Comparison of ENCODE assay signal across 33 mouse cellular contexts in genomic region chr13:44295621-44296020, GRCm38 (mm10).
A peak's percentile ranks its signal among the peaks of the same experiment; 100 is the strongest.
DNase-seq lines count a peak whose midpoint lies in the region; ATAC-seq and TF ChIP-seq lines count a peak whose summit lies in the region.
"Had no signal": no experiment of that assay in that cellular context is flagged by ENCODE, and none has a peak within 500 bp of the region (broad histone marks: within the 10 kb centered on the region; RNA-seq: fewer than 3 reads in every experiment).

No protein-coding gene starts in this region.

- no peak overlapping the region for H3K4me3 ChIP-seq in kidney, embryonic 15.5 days (replicated peaks)
- H3K4me3 ChIP-seq in kidney, embryonic 16.5 days (ENCODE audit: low read length) = no peak overlapping the region
- H3K4me3 ChIP-seq in limb, embryonic 14.5 days (replicated peaks; ENCODE audit: low read length) = no peak overlapping the region
- no peak overlapping the region for H3K4me3 ChIP-seq in limb, embryonic 10.5 days
- no peak overlapping the region for H3K4me3 ChIP-seq in embryonic facial prominence, embryonic 14.5 days (ENCODE audit: low read depth, low read length)
- H3K4me3 ChIP-seq: embryonic facial prominence, embryonic 13.5 days; forebrain, embryonic 12.5 days; hindbrain, embryonic 10.5 days; hindbrain, embryonic 15.5 days; layer of hippocampus, adult 2 months; left cerebral cortex, adult 2 months; limb, embryonic 13.5 days; liver, embryonic 12.5 days; neural tube, embryonic 15.5 days had no signal

- H3K9ac ChIP-seq in kidney, embryonic 15.5 days = no peak overlapping the region
- no peak overlapping the region for H3K9ac ChIP-seq in kidney, embryonic 16.5 days (replicated peaks; ENCODE audit: low read length)
- H3K9ac ChIP-seq in limb, embryonic 14.5 days (ENCODE audit: low read depth, low read length, severe bottlenecking) = no peak overlapping the region
- H3K9ac ChIP-seq in embryonic facial prominence, embryonic 14.5 days (ENCODE audit: low read depth, low read length) = no peak overlapping the region
- H3K9ac ChIP-seq: embryonic facial prominence, embryonic 13.5 days; forebrain, embryonic 12.5 days; forebrain, postnatal 0 days; hindbrain, embryonic 15.5 days; limb, embryonic 13.5 days; liver, embryonic 12.5 days; liver, postnatal 0 days; neural tube, embryonic 15.5 days had no signal

- peaks cover 13% of the 10 kb centered on the region; the same call in 1 of the 2 replicates for H3K4me1 ChIP-seq in kidney, embryonic 15.5 days
- no peaks in the 10 kb centered on the region for H3K4me1 ChIP-seq in kidney, embryonic 16.5 days (ENCODE audit: insufficient read depth, low read length)
- H3K4me1 ChIP-seq in limb, embryonic 14.5 days (ENCODE audit: control insufficient read depth, insufficient read depth, low read length) = peaks cover 12% of the 10 kb centered on the region
- no peaks in the 10 kb centered on the region for H3K4me1 ChIP-seq in limb, embryonic 10.5 days
- peaks cover 21% of the 10 kb centered on the region for H3K4me1 ChIP-seq in embryonic facial prominence, embryonic 14.5 days (ENCODE audit: control insufficient read depth, insufficient read depth, low read length)
- H3K4me1 ChIP-seq: forebrain, embryonic 12.5 days; hindbrain, embryonic 15.5 days had no signal

- 0 out of 2 replicates have a peak, but pooled peaks cover 2% of the 10 kb centered on the region for H3K9me3 ChIP-seq in kidney, embryonic 15.5 days (replicated peaks)
- peaks cover 2% of the 10 kb centered on the region; the same call in 1 of the 2 replicates for H3K9me3 ChIP-seq in kidney, embryonic 16.5 days (ENCODE audit: low read length)
- 0 out of 2 replicates have a peak, but pooled peaks cover 2% of the 10 kb centered on the region for H3K9me3 ChIP-seq in limb, embryonic 14.5 days (ENCODE audit: control insufficient read depth, low read length)
- 0 out of 2 replicates have a peak, but pooled peaks cover 1% of the 10 kb centered on the region for H3K9me3 ChIP-seq in limb, embryonic 10.5 days (replicated peaks)
- peaks cover 7% of the 10 kb centered on the region; the same call in 1 of the 2 replicates for H3K9me3 ChIP-seq in embryonic facial prominence, embryonic 14.5 days (ENCODE audit: control insufficient read depth, low read length)
- H3K9me3 ChIP-seq: hindbrain, embryonic 15.5 days; liver, embryonic 12.5 days; neural tube, embryonic 15.5 days had no signal

- no peaks in the 10 kb centered on the region for H3K36me3 ChIP-seq in kidney, embryonic 15.5 days
- H3K36me3 ChIP-seq in kidney, embryonic 16.5 days (ENCODE audit: insufficient read depth, low read length) = no peaks in the 10 kb centered on the region
- H3K36me3 ChIP-seq in limb, embryonic 14.5 days (ENCODE audit: control insufficient read depth, insufficient read depth, low read length) = no peaks in the 10 kb centered on the region
- no peaks in the 10 kb centered on the region for H3K36me3 ChIP-seq in limb, embryonic 10.5 days
- H3K36me3 ChIP-seq in embryonic facial prominence, embryonic 14.5 days (ENCODE audit: control insufficient read depth, insufficient read depth, low read length) = no peaks in the 10 kb centered on the region
- H3K36me3 ChIP-seq: embryonic facial prominence, embryonic 13.5 days; forebrain, embryonic 12.5 days; G1E; hindbrain, embryonic 10.5 days; hindbrain, embryonic 15.5 days; limb, embryonic 13.5 days; liver, embryonic 12.5 days; neural tube, embryonic 15.5 days had no signal

- ATAC-seq in kidney, embryonic 15.5 days (replicated peaks; ENCODE audit: low FRiP score) = no peak
- no peak for ATAC-seq in kidney, embryonic 16.5 days (ENCODE audit: low FRiP score, low TSS enrichment)
- ATAC-seq in limb, embryonic 14.5 days (ENCODE audit: low FRiP score, low read depth) = no peak
- ATAC-seq in embryonic facial prominence, embryonic 14.5 days (ENCODE audit: low read depth) = peak; percentile 26; the same call in 1 of the 2 replicates
- ATAC-seq: forebrain, postnatal 0 days; inflammation-experienced regulatory T-cells, adult 6 months; liver, embryonic 12.5 days; liver, postnatal 0 days; lung, postnatal 0 days had no signal

- TF ChIP-seq POLR2A in limb, embryonic 14.5 days (IDR thresholded peaks at IDR 0.05; ENCODE audit: borderline replicate concordance, extremely low read depth, insufficient read depth, insufficient read length) = no peak

- no peaks in the 10 kb centered on the region for H3K27me3 ChIP-seq in kidney, embryonic 15.5 days
- no peaks in the 10 kb centered on the region for H3K27me3 ChIP-seq in kidney, embryonic 16.5 days (ENCODE audit: insufficient read depth, low read length)
- H3K27me3 ChIP-seq in limb, embryonic 14.5 days (ENCODE audit: control insufficient read depth, insufficient read depth, low read length) = no peaks in the 10 kb centered on the region
- no peaks in the 10 kb centered on the region for H3K27me3 ChIP-seq in limb, embryonic 10.5 days (ENCODE audit: low read depth, poor library complexity, severe bottlenecking)
- H3K27me3 ChIP-seq in embryonic facial prominence, embryonic 14.5 days (replicated peaks; ENCODE audit: control insufficient read depth, insufficient read depth, low read length) = no peaks in the 10 kb centered on the region
- H3K27me3 ChIP-seq: embryonic facial prominence, embryonic 13.5 days; forebrain, embryonic 12.5 days; hindbrain, embryonic 15.5 days; limb, embryonic 13.5 days; liver, embryonic 12.5 days; neural tube, embryonic 15.5 days had no signal

- DNase-seq in embryo, embryonic 11 days = peak; percentile 24
- DNase-seq in embryo, embryonic 9.5 days (ENCODE audit: extremely low spot score) = no peak
- DNase-seq in limb, embryonic 14.5 days (ENCODE audit: low spot score) = peak; percentile 31
- no peak for DNase-seq in limb, embryonic 10.5 days (ENCODE audit: low spot score)
- peak; percentile 78 for DNase-seq in embryonic facial prominence, embryonic 14.5 days (ENCODE audit: low spot score)
- no peak for DNase-seq in urinary bladder, postnatal 14 days (ENCODE audit: low spot score)
- DNase-seq: adrenal gland, adult 8-10 months; cerebellum, adult 8-10 months; cerebellum, postnatal 36 days; forebrain, postnatal 0 days; heart, postnatal 14 days; kidney, adult 11 months; liver, postnatal 0 days; midbrain, embryonic 14.5 days; right cerebral cortex, adult 18-20 months; spleen, adult 18-20 months; thymus, adult 18-20 months; thymus, postnatal 25 days had no signal

- no peak overlapping the region for H3K4me2 ChIP-seq in kidney, embryonic 15.5 days
- no peak overlapping the region for H3K4me2 ChIP-seq in kidney, embryonic 16.5 days (replicated peaks; ENCODE audit: low read depth, low read length)
- no peak overlapping the region for H3K4me2 ChIP-seq in limb, embryonic 14.5 days (replicated peaks; ENCODE audit: low read depth, low read length, severe bottlenecking)
- no peak overlapping the region for H3K4me2 ChIP-seq in embryonic facial prominence, embryonic 14.5 days (ENCODE audit: low read depth, low read length)
- H3K4me2 ChIP-seq: embryonic facial prominence, embryonic 13.5 days; forebrain, embryonic 12.5 days; hindbrain, embryonic 15.5 days; limb, embryonic 13.5 days; liver, embryonic 12.5 days; neural tube, embryonic 15.5 days had no signal

- peak overlapping the region; percentile 1; the same call in 1 of the 2 replicates for H3K27ac ChIP-seq in kidney, embryonic 15.5 days
- no peak overlapping the region for H3K27ac ChIP-seq in kidney, embryonic 16.5 days (ENCODE audit: low read length)
- no peak overlapping the region for H3K27ac ChIP-seq in limb, embryonic 14.5 days (replicated peaks; ENCODE audit: low read depth, low read length)
- no peak overlapping the region for H3K27ac ChIP-seq in limb, embryonic 10.5 days
- no peak overlapping the region for H3K27ac ChIP-seq in embryonic facial prominence, embryonic 14.5 days (replicated peaks; ENCODE audit: low read depth, low read length)
- H3K27ac ChIP-seq: embryonic facial prominence, embryonic 13.5 days; forebrain, embryonic 12.5 days; hindbrain, embryonic 15.5 days; layer of hippocampus, adult 2 months; left cerebral cortex, adult 2 months; limb, embryonic 13.5 days; liver, embryonic 12.5 days; macrophage; neural tube, embryonic 15.5 days had no signal

- WGBS in kidney, embryonic 15.5 days = 42% methylated on average over 10 of the region's 10 CpGs
- WGBS in kidney, embryonic 16.5 days = 34% methylated on average over 10 of the region's 10 CpGs
- WGBS in limb, embryonic 14.5 days = 60% methylated on average over 10 of the region's 10 CpGs
- WGBS in limb, embryonic 10.5 days = 84% methylated on average over 10 of the region's 10 CpGs
- 40% methylated on average over 10 of the region's 10 CpGs for WGBS in embryonic facial prominence, embryonic 14.5 days

Comparison
In these comparisons a context has a peak if more than half of its experiments do, and no peak if none do; other contexts are left out.
1. DNase-seq: peak in embryo, embryonic 11 days (single experiment), limb, embryonic 14.5 days (single experiment) and embryonic facial prominence, embryonic 14.5 days (single experiment); none in embryo, embryonic 9.5 days (single experiment), limb, embryonic 10.5 days (single experiment) and urinary bladder, postnatal 14 days (single experiment).